Mouse (Mus musculus) G1E (cell line): ENCODE measurements around the gene Ccdc8.

ENCODE experiments used
- CTCF ChIP-seq: IDR thresholded peaks from 2 replicates; pipeline ENCODE4 v1.5.1; 2012; ENCODE audit warnings: low read depth, low read length, inconsistent platforms, mixed read lengths
- TAL1 ChIP-seq: conservative IDR thresholded peaks from 2 replicates; pipeline ENCODE4 v1.6.1; 2012; ENCODE audit warnings: low read depth, low read length, inconsistent platforms, mixed read lengths

DNA sequence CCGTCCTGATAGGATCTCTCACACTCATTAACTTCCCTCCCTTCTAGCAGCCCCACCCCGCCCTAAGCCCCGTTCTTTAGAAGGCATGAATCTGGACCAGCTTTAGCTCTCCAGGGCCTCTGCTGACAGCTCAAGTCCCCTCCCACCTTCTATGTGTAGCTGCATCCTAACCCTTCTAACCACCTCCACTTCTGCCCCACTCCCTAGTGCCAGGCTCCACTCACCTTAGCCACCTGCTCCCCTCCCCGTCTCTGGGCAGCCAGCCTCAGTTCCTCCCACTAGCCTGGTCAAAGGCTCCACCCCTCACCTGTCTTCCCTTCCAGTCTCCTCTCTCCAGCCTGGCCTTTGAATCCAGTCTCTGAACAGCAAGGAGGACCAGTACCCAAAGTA lies 33.0 kb downstream of the Ccdc8 start:
- no peak for TF ChIP-seq TAL1
- no peak for TF ChIP-seq CTCF
